Mouse (Mus musculus) small intestine, adult 2 months (tissue): ENCODE measurements at regions not wholly inside any gene's neighbourhood (a gene's known extent, or its start where the extent isn't known, plus 50 kb on each side); places are given as distances from the start of the nearest gene placed in this dataset.

Experiments used
- H3K27ac ChIP-seq: fragments of 200-500 bp; 2 replicates; pipeline ENCODE4 v1.5.1; 2012; ENCODE audit warnings: low read depth, low read length, control low read depth, inconsistent platforms; ENCODE audit not compliant: insufficient read depth
- H3K27me3 ChIP-seq: fragments of 200-500 bp; 2 replicates; pipeline ENCODE4 v1.6.1; 2012; ENCODE audit warnings: mild to moderate bottlenecking, moderate library complexity, low read length, inconsistent platforms; ENCODE audit not compliant: control insufficient read depth, insufficient read depth
- H3K36me3 ChIP-seq: fragments of 200-500 bp; 2 replicates; pipeline ENCODE4 v1.6.1; 2012; ENCODE audit warnings: mild to moderate bottlenecking, low read length, control low read depth, inconsistent platforms; ENCODE audit not compliant: control insufficient read depth, insufficient read depth
- H3K4me1 ChIP-seq: fragments of 200-500 bp; 2 replicates; pipeline ENCODE4 v1.6.1; 2012; ENCODE audit warnings: low read length, inconsistent platforms, mixed read lengths; ENCODE audit not compliant: control insufficient read depth, insufficient read depth, insufficient read length
- H3K4me3 ChIP-seq: fragments of 200-500 bp; 2 replicates; pipeline ENCODE4 v1.5.1; 2012; ENCODE audit warnings: low read depth, mild to moderate bottlenecking, control low read depth, inconsistent platforms, low read length, moderate library complexity
- CTCF ChIP-seq: fragments of 200-500 bp; IDR thresholded peaks from 2 replicates; pipeline ENCODE4 v1.5.1; 2012; ENCODE audit warnings: low read depth, mild to moderate bottlenecking, control low read depth, inconsistent platforms, low read length, moderate library complexity, mixed read lengths; ENCODE audit not compliant: insufficient replicate concordance, insufficient read length; ENCODE audit errors: extremely low read depth
- POLR2A ChIP-seq: fragments of 200-500 bp; IDR thresholded peaks from 2 replicates; pipeline ENCODE4 v1.6.1; 2012; ENCODE audit warnings: low read depth, mild to moderate bottlenecking, control low read depth, inconsistent platforms, low read length, moderate library complexity
- WGBS: fragments of 180-500 bp; shearing (Covaris S2); methylation state at CpG from one replicate; pipeline ENCODE4 v1.1.7; 2018; 5-methylcytosine and 5-hydroxymethylcytosine counted together

DNA sequence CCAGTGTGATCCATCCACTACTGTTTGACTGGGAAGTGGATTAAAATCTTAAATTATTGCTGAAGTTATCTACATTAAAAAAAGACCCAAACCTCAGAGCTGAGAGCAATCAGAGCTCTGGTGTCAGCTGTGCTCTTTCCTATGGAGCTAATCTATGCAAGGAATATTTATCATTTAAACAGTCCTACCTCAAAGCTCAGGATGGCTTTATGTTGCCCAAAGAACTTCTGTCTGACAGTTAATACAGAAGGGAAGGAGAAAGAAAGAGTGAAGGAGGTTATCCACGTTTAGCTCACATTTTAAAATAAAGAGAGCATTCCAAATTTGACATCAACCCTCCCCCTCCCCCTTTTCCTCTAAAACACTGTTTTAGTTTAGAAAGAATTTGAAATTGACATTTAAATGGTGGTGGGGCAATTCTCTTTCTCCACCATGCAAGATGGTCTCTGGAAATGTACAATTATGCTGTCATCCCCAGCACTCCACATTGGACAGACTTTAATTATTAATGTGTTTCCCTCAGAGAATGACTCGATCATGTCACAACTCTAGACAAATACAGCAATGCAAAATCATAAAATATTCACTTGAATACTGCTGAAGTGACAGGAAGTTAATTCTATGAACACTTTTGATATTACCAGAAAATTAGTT lies 1141.5 kb upstream of the Adgrl4 start:
- Histone ChIP-seq H3K27me3 (no peaks in the 10 kb centered on the region), H3K4me3 (no peak overlapping the region), H3K27ac (no peak overlapping the region), H3K4me1 (no peaks in the 10 kb centered on the region), H3K36me3 (no peaks in the 10 kb centered on the region)
- TF ChIP-seq CTCF (no peak), POLR2A (no peak)
- WGBS: 49% methylated on average over 2 of the region's 2 CpGs

DNA sequence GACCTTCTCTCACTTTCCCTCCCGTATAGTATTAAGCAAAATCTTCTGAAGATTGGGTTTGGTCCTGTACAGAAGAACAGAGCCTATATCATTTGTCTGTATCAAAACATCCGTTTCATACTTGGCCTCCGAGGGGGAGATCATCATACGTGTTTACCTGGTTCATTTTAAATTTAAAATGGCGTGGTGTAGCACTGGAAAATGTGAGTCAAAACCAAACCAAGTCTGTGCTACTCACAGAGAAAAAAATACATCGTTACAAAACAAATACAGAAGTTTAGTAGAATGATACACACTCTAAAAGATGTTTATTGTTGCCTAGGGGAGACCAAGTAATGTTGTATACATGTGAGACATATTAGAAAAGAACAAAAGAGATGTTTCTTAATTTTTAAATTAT lies 1108.9 kb upstream of the Adgrl4 start:
- 71% methylated on average over 6 of the region's 6 CpGs for WGBS
- no peaks in the 10 kb centered on the region for H3K27me3 ChIP-seq
- H3K4me3 ChIP-seq: no peak overlapping the region
- no peak overlapping the region for H3K27ac ChIP-seq
- no peak for TF ChIP-seq CTCF
- no peak for TF ChIP-seq POLR2A
- H3K4me1 ChIP-seq: no peaks in the 10 kb centered on the region
- H3K36me3 ChIP-seq: no peaks in the 10 kb centered on the region

DNA sequence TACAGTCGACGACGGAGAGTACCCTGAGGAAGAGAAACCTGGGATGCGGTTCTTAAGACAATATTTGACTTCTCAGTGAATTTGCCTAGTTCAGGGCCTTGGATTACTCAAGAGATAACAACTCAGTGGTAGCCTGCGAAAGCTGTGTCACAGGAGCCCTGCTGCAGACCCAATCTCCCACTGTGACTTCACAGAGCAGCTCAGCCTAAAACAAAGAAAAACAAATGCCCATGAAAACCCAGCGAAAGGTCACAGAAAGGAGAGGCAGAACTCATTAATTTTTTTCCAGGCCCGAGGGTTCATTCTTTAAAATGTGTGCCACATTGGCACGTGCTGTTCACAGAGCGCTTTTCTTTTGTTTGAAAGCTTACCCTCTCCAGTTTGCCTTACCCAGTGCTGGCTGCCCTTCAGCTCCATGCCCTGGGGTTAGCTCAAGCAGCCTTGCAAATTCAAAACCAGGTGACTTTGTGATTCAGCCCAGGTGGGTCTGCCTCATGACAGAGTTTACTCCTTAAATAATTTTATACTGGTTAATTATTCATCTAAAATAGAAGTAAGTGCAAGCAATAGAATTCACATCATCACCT lies 1085.5 kb upstream of the Adgrl4 start:
- Histone ChIP-seq H3K27me3 (no peaks in the 10 kb centered on the region), H3K36me3 (no peaks in the 10 kb centered on the region), H3K27ac (no peak overlapping the region), H3K4me1 (no peaks in the 10 kb centered on the region), H3K4me3 (no peak overlapping the region)
- WGBS: 35% methylated on average over 9 of the region's 9 CpGs
- TF ChIP-seq POLR2A (no peak), CTCF (no peak)

DNA sequence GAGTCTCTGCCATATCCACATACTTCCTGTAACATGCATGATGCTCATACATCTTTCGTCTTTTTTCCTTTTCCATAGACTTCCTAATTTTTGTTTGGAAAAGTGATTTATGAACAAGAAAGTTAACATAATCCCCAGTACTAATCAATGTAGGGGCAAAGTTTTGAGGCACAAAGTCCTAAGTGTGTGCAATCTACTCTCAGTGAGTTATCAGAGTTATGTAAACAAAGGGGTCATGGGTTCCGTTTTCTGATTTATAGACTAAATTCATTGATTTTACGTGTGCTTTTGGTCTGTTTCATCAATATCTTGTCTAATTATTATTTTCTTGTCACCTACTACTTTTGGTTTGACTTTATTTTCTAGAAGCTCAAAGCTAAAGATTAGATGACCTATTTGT lies 1071.9 kb upstream of the Adgrl4 start:
- WGBS: 37% methylated on average over 3 of the region's 3 CpGs
- H3K36me3 ChIP-seq: no peaks in the 10 kb centered on the region

GRCm38 (mm10) chr3:150384996-150385627 lies 1052.6 kb upstream of the Adgrl4 start:
- no peak overlapping the region for H3K27ac ChIP-seq
- no peaks in the 10 kb centered on the region for H3K27me3 ChIP-seq
- TF ChIP-seq POLR2A (no peak), CTCF (peak; percentile 8; the same call in 1 of the 2 replicates)
- no peaks in the 10 kb centered on the region for H3K36me3 ChIP-seq
- 16% methylated on average over 1 of the region's 1 CpGs for WGBS
- no peaks in the 10 kb centered on the region for H3K4me1 ChIP-seq
- no peak overlapping the region for H3K4me3 ChIP-seq

More for the DNA sequence above, 1071.9 kb upstream of the Adgrl4 start:
- H3K27me3 ChIP-seq: no peaks in the 10 kb centered on the region
- H3K4me1 ChIP-seq: no peaks in the 10 kb centered on the region
- no peak overlapping the region for H3K27ac ChIP-seq
- TF ChIP-seq CTCF (no peak), POLR2A (no peak)
- no peak overlapping the region for H3K4me3 ChIP-seq

- no peaks in the 10 kb centered on the region for H3K4me1 ChIP-seq
- H3K4me3 ChIP-seq: no peak overlapping the region
- 75% methylated on average over 2 of the region's 2 CpGs for WGBS
- TF ChIP-seq POLR2A: no peak
- no peak for TF ChIP-seq CTCF
- H3K27ac ChIP-seq: no peak overlapping the region
- H3K27me3 ChIP-seq: no peaks in the 10 kb centered on the region
- H3K36me3 ChIP-seq: no peaks in the 10 kb centered on the region
Observed at GRCm38 (mm10) chr3:150401694-150402301, 1035.9 kb upstream of the Adgrl4 start.

GRCm38 (mm10) chr3:150406086-150406485 lies 1031.6 kb upstream of the Adgrl4 start:
- WGBS: 90% methylated on average over 6 of the region's 6 CpGs
- Histone ChIP-seq H3K4me1 (no peaks in the 10 kb centered on the region), H3K36me3 (no peaks in the 10 kb centered on the region), H3K27me3 (no peaks in the 10 kb centered on the region), H3K27ac (no peak overlapping the region), H3K4me3 (no peak overlapping the region)
- TF ChIP-seq CTCF (no peak), POLR2A (no peak)
